Mouse (Mus musculus) limb, embryonic 11.5 days (tissue): ENCODE measurements at regions not wholly inside any gene's neighbourhood (a gene's known extent, or its start where the extent isn't known, plus 50 kb on each side); places are given as distances from the start of the nearest gene placed in this dataset.
A peak's percentile ranks its signal among the peaks of the same experiment; 100 is the strongest.

ENCODE experiments used
- ATAC-seq: fragments of 200-750 bp; cut with Nextera tagmentation; 2 replicates; pipeline ENCODE4 v1.8.0; 2017; ENCODE audit warnings: low read depth; ENCODE audit not compliant: insufficient number of reproducible peaks, low FRiP score, low TSS enrichment
- DNase-seq: peaks from one replicate; pipeline ENCODE4 v3.0.0-alpha.2; 2015; ENCODE audit warnings: low spot score
- H3K27ac ChIP-seq: fragments of 300-500 bp; sonication (generic); replicated peaks from 2 replicates; pipeline ENCODE4 v1.5.1; 2014; ENCODE audit warnings: low read depth, mild to moderate bottlenecking, low read length
- H3K27me3 ChIP-seq: fragments of 300-500 bp; sonication (generic); 2 replicates; pipeline ENCODE4 v1.6.1; 2014; ENCODE audit warnings: mild to moderate bottlenecking, low read length, mixed read lengths; ENCODE audit not compliant: control insufficient read depth, insufficient read depth
- H3K36me3 ChIP-seq: fragments of 300-500 bp; sonication (generic); 2 replicates; pipeline ENCODE4 v1.6.1; 2014; ENCODE audit warnings: mild to moderate bottlenecking, low read length, moderate library complexity, mixed read lengths; ENCODE audit not compliant: control insufficient read depth, insufficient read depth
- H3K4me1 ChIP-seq: fragments of 300-500 bp; sonication (generic); 2 replicates; pipeline ENCODE4 v1.6.1; 2014; ENCODE audit warnings: low read length, mixed read lengths; ENCODE audit not compliant: control insufficient read depth, insufficient read depth
- H3K4me2 ChIP-seq: fragments of 300-500 bp; sonication (generic); 2 replicates; pipeline ENCODE4 v1.6.1; 2014; ENCODE audit warnings: low read depth, mild to moderate bottlenecking, moderate library complexity; ENCODE audit not compliant: severe bottlenecking
- H3K4me3 ChIP-seq: fragments of 300-500 bp; sonication (generic); 2 replicates; pipeline ENCODE4 v1.5.1; 2014; ENCODE audit warnings: low read depth, low read length
- H3K9ac ChIP-seq: fragments of 300-500 bp; sonication (generic); 2 replicates; pipeline ENCODE4 v1.6.1; 2014; ENCODE audit warnings: mild to moderate bottlenecking, low read length
- H3K9me3 ChIP-seq: fragments of 300-500 bp; sonication (generic); 2 replicates; pipeline ENCODE4 v1.6.1; 2016; ENCODE audit warnings: low read length; ENCODE audit not compliant: control insufficient read depth
- WGBS: fragments of 180-500 bp; shearing (Covaris S2); extraction: QIAGEN DNeasy Blood & Tissue Kit; methylation state at CpG from one replicate; pipeline ENCODE4 v1.1.7; 2014; 5-methylcytosine and 5-hydroxymethylcytosine counted together

DNA sequence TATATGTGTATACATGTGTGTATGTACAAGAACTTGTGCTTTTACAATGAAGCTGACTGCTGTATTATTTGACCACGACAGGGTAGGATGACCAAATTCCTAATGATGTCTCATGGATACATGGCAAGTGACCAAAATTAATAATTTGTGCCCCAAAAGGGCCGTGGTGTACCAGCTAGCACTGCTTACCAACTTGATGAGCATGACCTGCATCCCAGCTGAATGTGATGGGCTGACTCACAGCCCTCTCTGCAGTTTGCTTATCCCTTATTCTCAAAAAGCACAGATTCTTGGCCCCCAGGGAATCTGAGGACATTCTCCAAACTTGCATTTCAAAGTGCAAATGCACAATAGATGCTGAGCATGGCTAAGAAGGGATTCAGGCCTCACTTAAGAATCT, 420.8 kb downstream of the Sox2 start:
- Histone ChIP-seq H3K36me3 (no peaks in the 10 kb centered on the region), H3K9me3 (no peaks in the 10 kb centered on the region), H3K27ac (no peak overlapping the region), H3K4me1 (no peaks in the 10 kb centered on the region), H3K9ac (no peak overlapping the region), H3K4me3 (no peak overlapping the region), H3K27me3 (no peaks in the 10 kb centered on the region), H3K4me2 (no peak overlapping the region)
- DNase-seq (no peak), ATAC-seq (no peak)
- 73% methylated on average over 2 of the region's 2 CpGs for WGBS

DNA sequence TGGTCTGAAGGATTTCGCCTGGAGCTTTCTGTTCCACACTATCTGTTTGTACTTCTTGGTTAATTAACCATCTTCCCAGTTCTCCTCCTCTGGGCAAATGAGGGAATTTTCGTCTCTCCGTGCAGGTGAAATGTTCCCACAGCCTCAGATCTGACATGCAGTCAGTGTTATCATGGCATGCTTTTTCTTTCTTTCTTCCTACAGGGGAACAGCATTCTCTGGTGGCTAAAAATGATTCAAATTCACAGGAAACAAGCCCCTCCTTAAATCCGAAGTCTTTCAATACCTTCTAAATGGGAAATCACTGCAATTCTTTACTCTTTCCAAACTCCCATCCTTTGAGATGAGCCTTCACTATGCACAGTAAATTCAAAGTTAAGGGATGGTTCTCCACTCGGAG, 429.7 kb downstream of the Sox2 start:
- Histone ChIP-seq H3K4me2 (no peak overlapping the region), H3K27ac (no peak overlapping the region), H3K4me3 (no peak overlapping the region), H3K27me3 (no peaks in the 10 kb centered on the region), H3K9ac (no peak overlapping the region), H3K9me3 (no peaks in the 10 kb centered on the region), H3K4me1 (no peaks in the 10 kb centered on the region), H3K36me3 (no peaks in the 10 kb centered on the region)
- DNase-seq (no peak), ATAC-seq (no peak)
- 71% methylated on average over 5 of the region's 5 CpGs for WGBS

GRCm38 (mm10) chr3:35084091-35084867, 434.1 kb downstream of the Sox2 start:
- Histone ChIP-seq H3K36me3 (no peaks in the 10 kb centered on the region), H3K9me3 (no peaks in the 10 kb centered on the region), H3K27ac (no peak overlapping the region), H3K9ac (no peak overlapping the region), H3K4me2 (no peak overlapping the region), H3K4me3 (no peak overlapping the region), H3K4me1 (0 out of 2 replicates have a peak, but pooled peaks cover 3% of the 10 kb centered on the region), H3K27me3 (no peaks in the 10 kb centered on the region)
- WGBS: 76% methylated on average over 11 of the region's 11 CpGs
- ATAC-seq: no peak
- DNase-seq: no peak

DNA sequence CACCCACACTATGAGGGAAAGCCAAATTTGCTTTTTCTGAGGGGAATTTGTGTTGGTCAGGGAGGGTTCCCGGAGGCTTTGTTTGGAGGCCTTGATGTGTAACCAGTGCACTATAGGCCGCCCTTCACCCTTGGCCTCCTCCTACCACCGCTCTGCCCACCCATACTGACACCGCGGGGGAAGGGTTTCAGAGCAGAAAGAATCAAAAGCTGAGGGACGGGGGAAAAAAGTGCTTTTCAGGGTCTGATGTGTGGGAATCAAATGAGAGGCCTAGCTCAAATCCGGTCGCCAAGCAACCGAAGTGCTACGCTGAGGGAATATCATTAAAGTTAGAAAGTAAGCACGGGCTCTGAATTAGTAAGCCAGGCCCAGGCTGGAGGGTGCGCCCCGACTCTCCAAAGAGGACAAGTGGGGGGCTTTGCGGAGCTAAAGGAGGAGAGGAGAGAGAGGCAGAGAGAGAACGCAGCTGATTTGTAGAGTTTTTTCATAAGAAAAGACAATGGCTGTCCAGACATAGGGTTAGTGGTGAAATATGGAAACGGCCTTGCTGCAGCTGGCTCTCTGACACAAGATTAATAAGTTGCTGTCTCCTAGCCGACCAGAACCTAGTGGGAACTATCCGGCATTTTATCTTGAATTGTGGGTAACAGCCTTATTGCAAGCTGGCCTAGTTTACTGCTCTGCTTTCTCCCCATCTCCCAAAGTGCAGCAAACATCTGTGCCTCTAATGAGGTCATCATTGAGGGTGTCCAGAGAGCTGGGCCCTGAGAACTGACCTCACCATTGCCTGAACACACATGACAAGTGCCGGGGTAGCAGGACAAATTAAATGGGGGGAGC, 438.3 kb downstream of the Sox2 start:
- no peak overlapping the region for H3K27ac ChIP-seq
- H3K4me2 ChIP-seq: no peak overlapping the region
- DNase-seq: no peak
- ATAC-seq: no peak
- WGBS: 66% methylated on average over 19 of the region's 19 CpGs
- no peak overlapping the region for H3K9ac ChIP-seq
- no peaks in the 10 kb centered on the region for H3K9me3 ChIP-seq
- no peak overlapping the region for H3K4me3 ChIP-seq
- no peaks in the 10 kb centered on the region for H3K27me3 ChIP-seq
- H3K4me1 ChIP-seq: 0 out of 2 replicates have a peak, but pooled peaks cover 3% of the 10 kb centered on the region
- no peaks in the 10 kb centered on the region for H3K36me3 ChIP-seq

DNA sequence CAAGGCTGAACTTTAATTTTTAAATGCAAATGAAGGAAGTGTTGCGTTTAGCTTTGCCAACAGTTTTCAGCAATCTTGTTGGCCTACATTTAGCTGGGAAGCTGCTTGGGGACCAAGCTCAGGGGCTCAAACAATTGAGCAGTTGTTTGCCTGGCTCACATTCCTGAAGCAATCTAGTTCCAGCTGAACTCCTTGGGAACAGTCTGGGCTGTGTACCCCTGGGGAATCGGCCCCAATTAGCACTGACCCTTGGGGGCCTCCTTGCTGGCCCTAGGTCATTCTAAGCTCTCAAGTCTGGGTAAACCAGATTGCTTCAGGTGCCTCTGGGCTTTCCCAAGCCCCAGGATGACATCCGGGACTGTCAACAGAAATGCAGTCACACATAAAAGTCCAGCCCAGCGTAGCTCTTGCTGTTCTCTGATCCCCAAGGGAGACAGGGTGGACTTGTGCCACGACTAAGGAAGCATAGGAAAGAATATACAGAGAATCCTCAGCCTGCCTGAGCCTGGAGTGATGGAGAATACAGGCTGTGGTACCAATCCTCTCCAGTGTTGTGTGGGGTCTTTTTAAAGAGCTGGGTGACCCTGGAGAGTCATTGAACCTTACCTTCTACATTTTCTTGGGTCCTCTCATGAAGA, 440.4 kb downstream of the Sox2 start:
- no peaks in the 10 kb centered on the region for H3K9me3 ChIP-seq
- 54% methylated on average over 5 of the region's 5 CpGs for WGBS
- no peak overlapping the region for H3K4me3 ChIP-seq
- no peak overlapping the region for H3K4me2 ChIP-seq
- no peaks in the 10 kb centered on the region for H3K27me3 ChIP-seq
- H3K27ac ChIP-seq: no peak overlapping the region
- no peak overlapping the region for H3K9ac ChIP-seq
- peak; percentile 34 for DNase-seq
- 0 out of 2 replicates have a peak, but pooled peaks cover 3% of the 10 kb centered on the region for H3K4me1 ChIP-seq
- no peaks in the 10 kb centered on the region for H3K36me3 ChIP-seq
- ATAC-seq: no peak

DNA sequence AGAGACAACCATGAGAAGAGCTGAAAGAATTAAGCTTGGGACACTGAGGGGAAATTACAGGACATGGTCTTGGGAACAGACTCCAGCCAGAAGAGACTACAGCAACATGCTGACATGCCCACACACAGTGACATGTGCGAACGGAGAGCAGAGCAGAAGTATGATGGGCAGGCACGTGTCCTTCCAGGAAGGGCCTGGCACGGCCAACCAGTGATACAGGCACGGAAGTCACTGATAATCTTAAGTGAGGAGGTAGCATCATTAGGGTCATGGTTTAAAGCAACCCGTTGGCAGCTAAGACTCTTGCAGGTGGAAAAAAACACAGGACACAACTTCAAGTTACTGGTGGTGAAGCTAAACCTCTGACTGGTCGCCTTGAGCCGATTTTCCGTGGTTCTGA, 442.8 kb downstream of the Sox2 start:
- no peak overlapping the region for H3K4me2 ChIP-seq
- H3K9ac ChIP-seq: no peak overlapping the region
- 77% methylated on average over 9 of the region's 9 CpGs for WGBS
- H3K4me1 ChIP-seq: 0 out of 2 replicates have a peak, but pooled peaks cover 3% of the 10 kb centered on the region
- DNase-seq (no peak), ATAC-seq (no peak)
- H3K27me3 ChIP-seq: no peaks in the 10 kb centered on the region
- H3K36me3 ChIP-seq: no peaks in the 10 kb centered on the region
- no peaks in the 10 kb centered on the region for H3K9me3 ChIP-seq
- no peak overlapping the region for H3K27ac ChIP-seq
- no peak overlapping the region for H3K4me3 ChIP-seq

- no peak for ATAC-seq
These were observed 445.0 kb downstream of the Sox2 start for GRCm38 (mm10) chr3:35095221-35095620.

DNA sequence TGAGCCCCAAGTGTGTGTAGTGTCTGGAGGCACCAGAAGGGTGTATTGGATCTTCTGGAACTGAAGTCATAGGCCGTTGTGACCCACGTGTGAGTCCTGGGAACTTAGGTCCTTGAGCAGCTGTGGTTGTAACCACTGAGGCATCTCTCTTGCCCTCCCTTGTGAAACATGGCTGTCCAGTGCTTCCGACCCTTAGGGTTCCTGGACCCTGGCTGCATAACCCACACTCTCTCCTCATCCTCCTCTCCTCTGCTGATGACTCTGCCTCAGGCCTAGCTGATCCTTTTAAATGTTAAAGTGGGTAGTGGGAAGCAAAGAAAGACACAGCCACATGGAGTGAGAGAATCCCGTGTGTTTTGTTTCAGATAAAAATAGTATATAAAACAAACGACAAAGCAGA, 446.2 kb downstream of the Sox2 start:
- no peaks in the 10 kb centered on the region for H3K27me3 ChIP-seq
- H3K4me1 ChIP-seq: no peaks in the 10 kb centered on the region

More at GRCm38 (mm10) chr3:35095221-35095620, 445.0 kb downstream of the Sox2 start:
- Histone ChIP-seq H3K36me3 (no peaks in the 10 kb centered on the region), H3K9me3 (no peaks in the 10 kb centered on the region), H3K27ac (no peak overlapping the region), H3K4me2 (no peak overlapping the region), H3K4me3 (no peak overlapping the region), H3K4me1 (no peaks in the 10 kb centered on the region), H3K9ac (no peak overlapping the region), H3K27me3 (no peaks in the 10 kb centered on the region)
- DNase-seq: no peak
- WGBS: 97% methylated on average over 8 of the region's 8 CpGs

More for the DNA sequence above, 446.2 kb downstream of the Sox2 start:
- Histone ChIP-seq H3K9me3 (no peaks in the 10 kb centered on the region), H3K36me3 (no peaks in the 10 kb centered on the region), H3K4me2 (no peak overlapping the region), H3K4me3 (no peak overlapping the region), H3K27ac (no peak overlapping the region), H3K9ac (no peak overlapping the region)
- DNase-seq: no peak
- WGBS: 85% methylated on average over 5 of the region's 5 CpGs
- no peak for ATAC-seq
